Mouse (Mus musculus) cerebellum, postnatal 14 days (tissue): ENCODE results near the gene Smyd4.

ENCODE experiments used
- DNase-seq, 2 experiments: peaks; one replicate each; pipeline ENCODE4 v3.0.0; 2021; ENCODE audit warnings: mixed read lengths in 2 of 2

The Smyd4 gene

GRCm38 (mm10) chr11:75348199-75348889, at the start of gene Smyd4, which contains the start of gene Rpa1:
Gene Smyd4 (plus strand): TSS chr11:75348433.
Gene Rpa1 (minus strand): TSS chr11:75348324.
- DNase-seq = peak; percentile 95 to 96

DNA sequence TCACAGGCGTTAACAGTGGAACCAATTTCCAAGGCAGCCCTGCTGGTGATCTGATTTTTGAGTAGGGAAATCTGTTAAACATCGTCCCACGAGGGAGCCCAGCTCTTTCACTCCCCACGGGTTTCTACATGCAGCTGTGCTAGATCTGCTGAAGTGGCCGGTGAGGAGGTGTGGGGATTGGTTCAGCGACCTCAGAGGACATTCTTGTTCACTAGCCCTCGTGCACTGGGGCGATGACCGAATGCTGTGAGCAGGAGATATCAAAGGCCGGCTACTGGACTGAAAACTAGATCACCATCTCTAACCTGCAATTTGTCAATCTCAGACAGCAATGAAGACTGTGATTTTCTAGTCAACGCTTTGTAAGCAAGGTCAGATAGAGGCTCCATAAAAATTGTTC, 49.7 kb upstream of the Smyd4 start:
- DNase-seq = no peak

- DNase-seq = no peak
These were observed 48.4 kb upstream of the Smyd4 start for GRCm38 (mm10) chr11:75299786-75300185.

DNA sequence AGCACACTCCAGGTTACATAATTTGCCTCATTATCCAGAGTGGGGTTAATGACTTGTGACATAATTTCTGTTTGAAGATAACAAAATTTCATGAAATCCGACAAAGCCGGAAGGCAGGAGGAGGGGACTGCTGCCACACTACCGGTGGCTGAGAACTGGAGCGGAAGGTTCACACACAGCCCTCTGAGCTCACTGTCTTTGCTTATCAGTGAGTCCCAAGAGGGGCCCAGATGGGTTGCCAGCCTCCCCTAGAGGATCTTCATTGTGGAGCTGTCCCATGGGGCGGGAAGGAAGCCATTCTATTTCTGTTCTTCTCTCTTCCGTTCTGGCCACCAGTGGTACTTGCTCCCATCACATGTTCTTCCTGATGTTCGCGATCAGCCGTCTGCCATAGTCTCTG, 47.3 kb upstream of the Smyd4 start:
- no peak for DNase-seq

- DNase-seq = no peak
These were observed 43.4 kb upstream of the Smyd4 start for GRCm38 (mm10) chr11:75304797-75305196.

GRCm38 (mm10) chr11:75308650-75309049, 39.6 kb upstream of the Smyd4 start:
- DNase-seq = no peak

- no peak for DNase-seq
These were observed 37.4 kb upstream of the Smyd4 start for GRCm38 (mm10) chr11:75310813-75311212.

- no peak for DNase-seq
These were observed 36.5 kb upstream of the Smyd4 start for GRCm38 (mm10) chr11:75311751-75312150.

DNA sequence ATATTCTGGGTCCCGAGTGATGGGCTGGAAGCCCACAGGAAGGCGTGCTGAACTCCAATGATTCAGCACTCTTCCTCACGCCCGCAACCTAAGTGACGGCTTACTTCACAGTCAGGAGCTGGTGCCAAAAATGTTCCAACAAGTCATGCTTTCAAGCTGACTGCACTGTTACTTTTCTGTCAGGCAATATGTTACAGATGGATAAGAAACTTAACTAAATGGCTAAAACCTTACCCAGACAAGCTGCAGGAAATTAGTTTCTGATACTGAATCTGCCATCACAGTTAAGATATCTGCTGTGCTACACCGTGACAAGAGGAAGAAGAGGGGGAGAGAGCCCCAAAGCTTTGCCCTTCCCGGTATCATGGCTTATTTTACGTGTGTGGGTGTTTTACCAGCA, 34.4 kb upstream of the Smyd4 start:
- DNase-seq = no peak

- DNase-seq = no peak
These were observed 29.6 kb upstream of the Smyd4 start for GRCm38 (mm10) chr11:75318351-75319221.

GRCm38 (mm10) chr11:75319246-75319645, 29.0 kb upstream of the Smyd4 start:
- no peak for DNase-seq

GRCm38 (mm10) chr11:75323326-75323737, 24.9 kb upstream of the Smyd4 start:
- DNase-seq = no peak

- DNase-seq = no peak
These were observed 23.8 kb upstream of the Smyd4 start for GRCm38 (mm10) chr11:75324433-75324832.

- no peak for DNase-seq
These were observed 22.9 kb upstream of the Smyd4 start for GRCm38 (mm10) chr11:75325116-75325968.

DNA sequence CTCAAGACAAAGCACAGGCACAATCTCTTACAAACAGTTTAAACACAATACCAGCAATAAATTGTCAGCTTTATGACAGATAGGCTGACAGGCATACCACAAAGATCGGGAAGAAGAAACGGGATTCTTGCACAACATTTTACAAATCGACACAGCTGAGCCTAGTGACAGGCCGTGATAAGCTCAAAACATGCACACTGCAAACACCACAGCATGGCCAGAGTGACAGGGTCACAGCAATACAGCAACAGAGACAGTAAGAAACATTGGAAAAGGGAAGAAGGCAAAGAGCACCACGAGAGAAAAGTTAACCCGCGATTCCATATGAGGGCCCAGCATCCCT, 22.3 kb upstream of the Smyd4 start:
- DNase-seq = no peak

DNA sequence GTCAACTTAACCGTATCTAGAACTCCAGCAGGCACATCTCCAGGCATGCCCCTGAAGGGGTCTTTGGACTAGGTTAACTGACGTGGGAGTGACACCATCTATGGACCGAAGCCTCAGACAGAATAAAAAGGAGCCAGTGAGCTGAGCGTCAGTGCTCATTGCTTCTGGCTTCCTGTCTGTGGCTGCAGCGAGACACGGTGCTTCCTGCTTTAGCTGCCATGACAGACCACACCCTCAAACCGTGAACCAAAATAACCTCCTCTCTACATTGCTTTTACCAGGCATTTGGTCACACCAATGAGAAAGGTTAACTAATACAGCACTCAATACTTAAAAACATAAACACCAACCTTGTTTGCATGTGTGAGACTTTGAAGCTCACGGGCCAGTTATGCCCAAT, 11.6 kb upstream of the Smyd4 start:
- DNase-seq = no peak

DNA sequence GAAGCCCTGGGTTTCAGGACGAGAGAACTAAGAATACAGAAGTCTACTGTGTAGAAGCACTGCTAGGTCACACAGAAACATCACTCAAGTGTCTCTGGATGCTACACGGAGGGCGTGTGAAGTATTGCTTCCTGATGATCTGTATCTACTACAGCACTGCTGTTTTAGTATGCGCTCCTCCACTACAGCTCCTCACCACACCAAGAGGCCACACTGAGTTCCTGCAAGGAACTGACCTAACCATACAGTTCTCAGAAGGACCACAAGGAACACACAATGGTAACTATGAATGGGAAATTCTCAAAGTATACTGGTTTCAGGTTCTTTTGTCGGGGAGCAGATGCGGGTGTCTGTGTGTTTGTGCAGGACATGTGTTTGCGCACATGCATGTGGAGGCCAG, 11.0 kb upstream of the Smyd4 start:
- no peak for DNase-seq

GRCm38 (mm10) chr11:75340076-75340475, 8.2 kb upstream of the Smyd4 start:
- no peak for DNase-seq

- no peak for DNase-seq
These were observed 7.4 kb upstream of the Smyd4 start for GRCm38 (mm10) chr11:75340698-75341345.

- no peak for DNase-seq
These were observed 5.1 kb upstream of the Smyd4 start for GRCm38 (mm10) chr11:75343096-75343495.

- DNase-seq = no peak
These were observed 4.1 kb upstream of the Smyd4 start for GRCm38 (mm10) chr11:75344163-75344562.

DNA sequence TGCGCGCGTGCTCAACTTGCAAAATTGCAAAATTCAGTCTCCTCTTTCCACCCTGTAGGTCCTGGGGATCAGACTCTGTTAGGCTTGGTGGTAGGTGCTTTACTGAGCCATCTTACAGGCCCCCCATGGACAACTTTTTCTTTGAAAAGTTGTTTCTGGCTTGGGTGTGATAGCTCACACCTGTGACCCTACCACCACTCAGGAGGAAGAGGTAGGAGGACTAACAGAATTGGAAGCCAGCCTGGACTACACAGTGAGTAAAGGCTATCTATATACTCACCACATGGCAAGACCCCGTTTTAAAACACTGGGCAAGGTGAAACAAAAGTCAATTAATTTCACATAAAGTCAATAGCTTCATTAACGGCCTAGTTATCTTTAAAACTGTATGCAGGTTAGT, 3.5 kb upstream of the Smyd4 start:
- no peak for DNase-seq
